Mouse (Mus musculus) neural tube, embryonic 15.5 days (tissue): ENCODE results near the gene Sash1. TPM values are rescaled to one million over a fixed set of nuclear protein-coding genes. Genes with fewer than 3 reads are reported as not detected.

Source experiments
- ATAC-seq: fragments of 200-750 bp; cut with Nextera tagmentation; 2 replicates; pipeline ENCODE4 v1.8.0; 2017; ENCODE audit warnings: mild to moderate bottlenecking, moderate TSS enrichment, moderate library complexity; ENCODE audit not compliant: low FRiP score
- H3K27ac ChIP-seq: fragments of 300-500 bp; sonication (generic); replicated peaks from 2 replicates; pipeline ENCODE4 v1.5.1; 2015; ENCODE audit warnings: mild to moderate bottlenecking, inconsistent platforms
- H3K27me3 ChIP-seq: fragments of 300-500 bp; sonication (generic); replicated peaks from 2 replicates; pipeline ENCODE4 v1.6.1; 2015; ENCODE audit warnings: inconsistent platforms
- H3K36me3 ChIP-seq: fragments of 300-500 bp; sonication (generic); 2 replicates; pipeline ENCODE4 v1.6.1; 2015; ENCODE audit warnings: inconsistent platforms
- H3K4me1 ChIP-seq: fragments of 300-500 bp; sonication (generic); 2 replicates; pipeline ENCODE4 v1.6.1; 2015; ENCODE audit warnings: inconsistent platforms
- H3K4me2 ChIP-seq: fragments of 300-500 bp; sonication (generic); 2 replicates; pipeline ENCODE4 v1.6.1; 2015; ENCODE audit warnings: inconsistent platforms, mild to moderate bottlenecking, moderate library complexity
- H3K4me3 ChIP-seq: fragments of 300-500 bp; sonication (generic); replicated peaks from 2 replicates; pipeline ENCODE4 v1.5.1; 2015; ENCODE audit warnings: mild to moderate bottlenecking, inconsistent platforms
- H3K9ac ChIP-seq: fragments of 300-500 bp; sonication (generic); replicated peaks from 2 replicates; pipeline ENCODE4 v1.6.1; 2015; ENCODE audit warnings: mild to moderate bottlenecking, inconsistent platforms
- H3K9me3 ChIP-seq: fragments of 300-500 bp; sonication (generic); replicated peaks from 2 replicates; pipeline ENCODE4 v1.6.1; 2016; ENCODE audit warnings: inconsistent platforms
- WGBS: fragments of 180-500 bp; shearing (Covaris S2); methylation state at CpG from one replicate; pipeline ENCODE4 v1.1.7; 2015; ENCODE audit warnings: mixed read lengths; 5-methylcytosine and 5-hydroxymethylcytosine counted together
- polyA plus RNA-seq: library from polyadenylated mRNA; unstranded; fragments of >200 nt; fragmentation: Nextera tagmentation; extraction: Ambion mirVana; gene quantifications from 2 replicates; pipeline ENCODE4 v1.2.1, GENCODE M21; 2015

The Sash1 gene
- polyA plus RNA-seq, 1 experiment from 2014 or later: 2.5 TPM

GRCm38 (mm10) chr10:8873631-8874370, 12.1 kb downstream of the Sash1 start:
- Histone ChIP-seq H3K27ac (no peak overlapping the region), H3K4me2 (no peak overlapping the region), H3K4me1 (no peaks in the 10 kb centered on the region), H3K4me3 (no peak overlapping the region), H3K36me3 (no peaks in the 10 kb centered on the region), H3K27me3 (no peaks in the 10 kb centered on the region), H3K9ac (no peak overlapping the region), H3K9me3 (no peaks in the 10 kb centered on the region)
- no peak for ATAC-seq
- 86% methylated on average over 7 of the region's 7 CpGs for WGBS

- Histone ChIP-seq H3K27ac (no peak overlapping the region), H3K27me3 (no peaks in the 10 kb centered on the region), H3K4me2 (no peak overlapping the region), H3K4me1 (no peaks in the 10 kb centered on the region), H3K9me3 (no peaks in the 10 kb centered on the region), H3K36me3 (no peaks in the 10 kb centered on the region), H3K4me3 (no peak overlapping the region), H3K9ac (no peak overlapping the region)
- 88% methylated on average over 3 of the region's 3 CpGs for WGBS
- no peak for ATAC-seq
These were observed 13.1 kb downstream of the Sash1 start for GRCm38 (mm10) chr10:8872788-8873187.

GRCm38 (mm10) chr10:8871935-8872334, 13.9 kb downstream of the Sash1 start:
- Histone ChIP-seq H3K9ac (no peak overlapping the region), H3K9me3 (no peaks in the 10 kb centered on the region), H3K4me2 (no peak overlapping the region), H3K27me3 (no peaks in the 10 kb centered on the region), H3K4me1 (no peaks in the 10 kb centered on the region), H3K36me3 (no peaks in the 10 kb centered on the region), H3K27ac (no peak overlapping the region), H3K4me3 (no peak overlapping the region)
- 72% methylated on average over 1 of the region's 1 CpGs for WGBS
- no peak for ATAC-seq

- no peak overlapping the region for H3K27ac ChIP-seq
- H3K27me3 ChIP-seq: no peaks in the 10 kb centered on the region
- H3K9ac ChIP-seq: no peak overlapping the region
- H3K4me1 ChIP-seq: no peaks in the 10 kb centered on the region
- H3K36me3 ChIP-seq: no peaks in the 10 kb centered on the region
- H3K4me3 ChIP-seq: no peak overlapping the region
- no peaks in the 10 kb centered on the region for H3K9me3 ChIP-seq
- WGBS: 84% methylated on average over 3 of the region's 3 CpGs
- ATAC-seq: no peak
- H3K4me2 ChIP-seq: no peak overlapping the region
These were observed 15.5 kb downstream of the Sash1 start for GRCm38 (mm10) chr10:8870368-8870767.

- 74% methylated on average over 4 of the region's 4 CpGs for WGBS
- H3K27ac ChIP-seq: no peak overlapping the region
- no peak for ATAC-seq
These were observed 19.7 kb downstream of the Sash1 start for GRCm38 (mm10) chr10:8866062-8866642.

GRCm38 (mm10) chr10:8860655-8861054, 25.2 kb downstream of the Sash1 start:
- no peak overlapping the region for H3K4me3 ChIP-seq
- no peaks in the 10 kb centered on the region for H3K9me3 ChIP-seq
- WGBS: 88% methylated on average over 9 of the region's 9 CpGs
- no peak for ATAC-seq
- H3K36me3 ChIP-seq: no peaks in the 10 kb centered on the region
- peaks cover 9% of the 10 kb centered on the region; the same call in 1 of the 2 replicates for H3K4me1 ChIP-seq
- H3K27me3 ChIP-seq: no peaks in the 10 kb centered on the region
- no peak overlapping the region for H3K4me2 ChIP-seq
- H3K9ac ChIP-seq: no peak overlapping the region
- H3K27ac ChIP-seq: no peak overlapping the region

More at GRCm38 (mm10) chr10:8866062-8866642, 19.7 kb downstream of the Sash1 start:
- no peaks in the 10 kb centered on the region for H3K9me3 ChIP-seq
- no peak overlapping the region for H3K4me2 ChIP-seq
- H3K9ac ChIP-seq: no peak overlapping the region
- H3K4me3 ChIP-seq: no peak overlapping the region
- peaks cover 9% of the 10 kb centered on the region; the same call in 1 of the 2 replicates for H3K4me1 ChIP-seq
- H3K36me3 ChIP-seq: no peaks in the 10 kb centered on the region
- no peaks in the 10 kb centered on the region for H3K27me3 ChIP-seq

- no peaks in the 10 kb centered on the region for H3K27me3 ChIP-seq
- H3K27ac ChIP-seq: no peak overlapping the region
- no peak for ATAC-seq
- no peaks in the 10 kb centered on the region for H3K36me3 ChIP-seq
- H3K9ac ChIP-seq: no peak overlapping the region
- no peak overlapping the region for H3K4me3 ChIP-seq
- H3K4me2 ChIP-seq: no peak overlapping the region
- WGBS: 98% methylated on average over 7 of the region's 7 CpGs
- 0 out of 2 replicates have a peak, but pooled peaks cover 5% of the 10 kb centered on the region for H3K4me1 ChIP-seq
- H3K9me3 ChIP-seq: no peaks in the 10 kb centered on the region
These were observed 27.2 kb downstream of the Sash1 start for GRCm38 (mm10) chr10:8858718-8859117.

GRCm38 (mm10) chr10:8856942-8857341, 28.9 kb downstream of the Sash1 start:
- Histone ChIP-seq H3K36me3 (no peaks in the 10 kb centered on the region), H3K4me3 (no peak overlapping the region), H3K27ac (no peak overlapping the region), H3K27me3 (no peaks in the 10 kb centered on the region), H3K4me1 (0 out of 2 replicates have a peak, but pooled peaks cover 1% of the 10 kb centered on the region), H3K9ac (no peak overlapping the region), H3K9me3 (no peaks in the 10 kb centered on the region), H3K4me2 (no peak overlapping the region)
- 85% methylated on average over 2 of the region's 2 CpGs for WGBS
- no peak for ATAC-seq

GRCm38 (mm10) chr10:8853326-8853725, 32.5 kb downstream of the Sash1 start:
- 60% methylated on average over 7 of the region's 7 CpGs for WGBS
- Histone ChIP-seq H3K36me3 (no peaks in the 10 kb centered on the region), H3K4me3 (no peak overlapping the region), H3K9me3 (no peaks in the 10 kb centered on the region), H3K4me1 (peaks cover 3% of the 10 kb centered on the region; the same call in 1 of the 2 replicates), H3K9ac (no peak overlapping the region), H3K27me3 (no peaks in the 10 kb centered on the region), H3K27ac (no peak overlapping the region), H3K4me2 (no peak overlapping the region)
- ATAC-seq: no peak

- Histone ChIP-seq H3K27me3 (no peaks in the 10 kb centered on the region), H3K4me1 (peaks cover 8% of the 10 kb centered on the region), H3K9ac (no peak overlapping the region), H3K4me2 (no peak overlapping the region), H3K4me3 (no peak overlapping the region), H3K27ac (no peak overlapping the region), H3K9me3 (no peaks in the 10 kb centered on the region), H3K36me3 (no peaks in the 10 kb centered on the region)
- no peak for ATAC-seq
- 88% methylated on average over 10 of the region's 10 CpGs for WGBS
These were observed 34.2 kb downstream of the Sash1 start for GRCm38 (mm10) chr10:8851625-8852024.

- Histone ChIP-seq H3K9ac (no peak overlapping the region), H3K4me3 (no peak overlapping the region), H3K36me3 (no peaks in the 10 kb centered on the region), H3K4me2 (no peak overlapping the region), H3K27ac (no peak overlapping the region), H3K27me3 (no peaks in the 10 kb centered on the region), H3K4me1 (peaks cover 17% of the 10 kb centered on the region), H3K9me3 (no peaks in the 10 kb centered on the region)
- peak; percentile 55 for ATAC-seq
- WGBS: 43% methylated on average over 4 of the region's 4 CpGs
These were observed 37.9 kb downstream of the Sash1 start for GRCm38 (mm10) chr10:8847974-8848373.

GRCm38 (mm10) chr10:8846258-8846657, 39.6 kb downstream of the Sash1 start:
- Histone ChIP-seq H3K9me3 (no peaks in the 10 kb centered on the region), H3K4me2 (no peak overlapping the region), H3K27me3 (no peaks in the 10 kb centered on the region), H3K36me3 (no peaks in the 10 kb centered on the region), H3K4me3 (no peak overlapping the region), H3K4me1 (peaks cover 17% of the 10 kb centered on the region), H3K27ac (no peak overlapping the region), H3K9ac (no peak overlapping the region)
- WGBS: 86% methylated on average over 10 of the region's 10 CpGs
- ATAC-seq: no peak
